Mouse (Mus musculus) megakaryocyte, embryonic 14.5 days (primary cell): ENCODE measurements at regions not wholly inside any gene's neighbourhood (a gene's known extent, or its start where the extent isn't known, plus 50 kb on each side); places are given as distances from the start of the nearest gene placed in this dataset.

Experiments
- H3K27me3 ChIP-seq: replicated peaks from 2 replicates; pipeline ENCODE3; 2012; ENCODE audit warnings: inconsistent platforms
- H3K36me3 ChIP-seq: replicated peaks from 2 replicates; pipeline ENCODE3; 2012; ENCODE audit warnings: low read length, inconsistent platforms, mixed read lengths
- H3K4me1 ChIP-seq: 2 replicates; pipeline ENCODE4 v1.6.1; 2012; ENCODE audit warnings: inconsistent platforms
- H3K4me3 ChIP-seq: replicated peaks from 2 replicates; pipeline ENCODE3; 2012; ENCODE audit warnings: moderate library complexity, mild to moderate bottlenecking, inconsistent platforms
- H3K9me3 ChIP-seq: 2 replicates; pipeline ENCODE4 v1.6.1; 2012; ENCODE audit warnings: inconsistent platforms
- FLI1 ChIP-seq: IDR thresholded peaks from 2 replicates; pipeline ENCODE4 v1.6.1; 2012; ENCODE audit warnings: low read length, inconsistent platforms, mixed read lengths
- GATA1 ChIP-seq: IDR thresholded peaks from 3 replicates; pipeline ENCODE4 v1.6.1; 2012; ENCODE audit warnings: mixed read lengths, low read length, inconsistent platforms, borderline replicate concordance

- peaks cover 60% of the 10 kb centered on the region for H3K27me3 ChIP-seq
Measured at GRCm38 (mm10) chr9:61520136-61520535, 148.0 kb downstream of the Tle3 start.

DNA sequence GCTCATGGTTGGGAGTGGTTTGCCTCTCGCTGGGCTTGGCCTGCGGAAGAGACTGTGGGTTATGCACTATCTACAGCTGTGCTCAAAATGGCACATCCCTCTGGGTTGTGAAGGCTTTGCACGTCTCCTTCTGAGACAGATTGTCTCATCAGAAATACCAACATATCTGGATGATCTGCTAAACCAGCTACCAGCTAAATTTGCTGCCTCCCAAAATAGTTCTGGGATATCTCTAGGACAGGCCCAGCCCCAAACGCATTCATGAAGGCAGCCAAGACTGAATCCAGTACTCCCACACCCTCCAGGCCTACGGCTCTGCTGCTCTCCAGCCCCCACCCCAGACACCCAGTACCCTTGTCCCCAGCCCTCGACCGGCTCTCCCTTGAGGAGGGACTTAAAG lies 145.7 kb downstream of the Tle3 start:
- peaks cover 24% of the 10 kb centered on the region for H3K9me3 ChIP-seq
- peaks cover 66% of the 10 kb centered on the region for H3K27me3 ChIP-seq
- H3K36me3 ChIP-seq = no peaks in the 10 kb centered on the region
- no peak for TF ChIP-seq GATA1
- TF ChIP-seq FLI1 = no peak
- no peaks in the 10 kb centered on the region for H3K4me1 ChIP-seq
- H3K4me3 ChIP-seq = no peak overlapping the region

More at GRCm38 (mm10) chr9:61520136-61520535, 148.0 kb downstream of the Tle3 start:
- H3K9me3 ChIP-seq = peaks cover 26% of the 10 kb centered on the region
- H3K4me1 ChIP-seq = no peaks in the 10 kb centered on the region
- no peak overlapping the region for H3K4me3 ChIP-seq
- H3K36me3 ChIP-seq = no peaks in the 10 kb centered on the region
- no peak for TF ChIP-seq GATA1
- no peak for TF ChIP-seq FLI1

DNA sequence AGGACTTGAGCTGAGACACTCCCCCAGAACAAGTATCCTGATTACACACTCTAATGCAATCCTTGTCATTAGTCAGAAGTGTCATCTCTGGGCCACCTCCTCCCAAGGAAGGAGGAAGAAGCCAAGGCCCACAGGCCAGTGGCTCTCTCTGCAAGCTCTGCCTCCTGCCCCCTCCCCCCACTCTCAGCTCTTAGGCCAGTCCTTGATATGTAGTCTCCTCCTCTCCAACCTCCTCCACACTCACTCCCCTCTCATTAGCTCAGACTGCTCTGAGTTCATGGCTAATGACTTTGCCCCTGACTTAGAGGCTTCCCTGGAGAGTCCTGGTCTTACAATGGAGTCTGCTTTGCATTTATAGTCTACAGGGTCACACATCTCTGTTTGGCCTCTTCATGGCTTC lies 139.3 kb downstream of the Tle3 start:
- no peaks in the 10 kb centered on the region for H3K4me1 ChIP-seq
- TF ChIP-seq FLI1 (no peak), GATA1 (no peak)
- peaks cover 5% of the 10 kb centered on the region; the same call in 1 of the 2 replicates for H3K9me3 ChIP-seq
- H3K27me3 ChIP-seq = peaks cover 73% of the 10 kb centered on the region
- H3K4me3 ChIP-seq = no peak overlapping the region
- no peaks in the 10 kb centered on the region for H3K36me3 ChIP-seq

DNA sequence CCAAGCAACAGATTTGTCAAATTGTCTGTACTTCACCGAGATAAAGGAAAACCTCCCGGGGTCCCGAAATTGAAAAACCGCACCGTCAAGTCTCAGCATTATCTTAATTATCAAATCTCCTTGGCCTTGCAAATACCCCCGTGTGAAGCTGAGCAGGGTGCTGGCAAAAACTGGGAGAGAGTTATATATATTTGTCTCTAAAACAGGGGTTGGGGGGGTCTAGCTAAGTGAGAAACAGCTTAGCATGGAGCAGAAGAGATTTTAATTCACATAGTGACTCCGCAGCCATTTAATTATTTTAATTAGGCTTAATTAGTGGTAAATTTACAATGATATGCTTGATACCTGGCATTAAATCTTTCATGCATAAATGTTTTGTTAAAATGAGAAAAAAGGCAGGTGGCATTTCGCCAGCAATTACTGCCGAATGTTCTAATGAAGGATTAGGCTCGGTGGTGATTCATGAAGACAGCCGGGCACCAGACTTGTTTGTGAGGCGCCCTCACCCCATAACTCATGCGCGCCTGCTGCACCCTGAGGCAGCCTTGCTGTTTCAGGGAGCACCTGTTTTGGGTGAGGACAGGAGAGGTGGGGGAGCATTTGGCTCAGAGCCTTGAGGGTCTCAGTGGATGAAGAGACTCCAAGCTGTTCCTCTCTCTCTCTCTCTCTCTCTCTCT lies 138.2 kb downstream of the Tle3 start:
- no peak overlapping the region for H3K4me3 ChIP-seq
- no peaks in the 10 kb centered on the region for H3K36me3 ChIP-seq
- H3K4me1 ChIP-seq = no peaks in the 10 kb centered on the region
- H3K27me3 ChIP-seq = peaks cover 69% of the 10 kb centered on the region
- H3K9me3 ChIP-seq = peaks cover 5% of the 10 kb centered on the region; the same call in 1 of the 2 replicates
- TF ChIP-seq FLI1 = no peak
- no peak for TF ChIP-seq GATA1

- Histone ChIP-seq H3K9me3 (peaks cover 8% of the 10 kb centered on the region), H3K36me3 (no peaks in the 10 kb centered on the region), H3K27me3 (peaks cover 69% of the 10 kb centered on the region), H3K4me3 (no peak overlapping the region), H3K4me1 (no peaks in the 10 kb centered on the region)
- TF ChIP-seq GATA1 = no peak
- TF ChIP-seq FLI1 = no peak
Measured at GRCm38 (mm10) chr9:61509591-61510191, 137.5 kb downstream of the Tle3 start.

- peaks cover 11% of the 10 kb centered on the region for H3K9me3 ChIP-seq
- no peak for TF ChIP-seq GATA1
- no peak for TF ChIP-seq FLI1
- H3K36me3 ChIP-seq = no peaks in the 10 kb centered on the region
- H3K4me1 ChIP-seq = no peaks in the 10 kb centered on the region
- peaks cover 69% of the 10 kb centered on the region for H3K27me3 ChIP-seq
- H3K4me3 ChIP-seq = no peak overlapping the region
Measured at GRCm38 (mm10) chr9:61509091-61509490, 136.9 kb downstream of the Tle3 start.

DNA sequence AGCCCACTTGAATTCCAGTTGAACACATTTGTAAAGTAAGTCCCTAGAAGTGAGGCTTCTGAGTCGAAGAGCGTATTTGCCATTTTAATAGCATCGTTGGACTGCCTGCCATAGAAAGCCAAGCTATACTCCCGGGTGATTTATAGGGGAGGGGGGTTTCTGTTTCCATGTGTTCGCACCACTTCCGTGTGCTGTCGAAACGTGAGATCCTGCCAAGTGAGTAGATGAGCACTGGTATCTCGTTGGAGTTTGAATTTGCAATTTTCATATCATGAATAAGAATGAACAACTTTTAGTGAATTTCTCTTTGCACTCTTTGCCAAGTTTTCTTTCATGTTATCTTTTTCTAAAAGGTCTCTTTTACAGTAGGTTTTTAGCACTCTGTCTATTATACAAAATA lies 128.7 kb downstream of the Tle3 start:
- TF ChIP-seq FLI1 (no peak), GATA1 (no peak)
- Histone ChIP-seq H3K9me3 (peaks cover 18% of the 10 kb centered on the region), H3K27me3 (peaks cover 68% of the 10 kb centered on the region), H3K36me3 (no peaks in the 10 kb centered on the region), H3K4me3 (no peak overlapping the region), H3K4me1 (no peaks in the 10 kb centered on the region)

DNA sequence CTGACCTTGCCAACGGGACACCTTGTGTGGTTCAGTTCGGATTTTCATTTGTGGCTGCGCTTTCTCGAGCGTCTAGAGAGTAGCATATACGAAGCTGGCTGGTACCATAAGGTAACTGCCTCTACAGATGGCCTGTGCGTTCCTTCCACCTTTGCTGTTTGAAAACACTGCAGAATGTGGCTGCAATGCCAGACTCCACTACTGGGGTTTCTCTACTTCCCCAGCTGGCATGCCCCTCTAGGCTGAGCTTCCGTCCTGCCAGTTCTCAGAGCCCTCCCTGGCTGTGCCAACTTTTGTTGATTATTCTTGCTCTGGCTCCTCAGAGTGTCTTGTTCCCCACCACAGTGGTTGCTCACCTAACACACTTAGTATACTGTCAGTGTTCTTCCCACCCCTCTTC lies 120.7 kb downstream of the Tle3 start:
- no peak for TF ChIP-seq FLI1
- TF ChIP-seq GATA1 = no peak
- no peaks in the 10 kb centered on the region for H3K4me1 ChIP-seq
- H3K4me3 ChIP-seq = no peak overlapping the region
- no peaks in the 10 kb centered on the region for H3K36me3 ChIP-seq
- H3K27me3 ChIP-seq = peaks cover 74% of the 10 kb centered on the region
- no peaks in the 10 kb centered on the region for H3K9me3 ChIP-seq

DNA sequence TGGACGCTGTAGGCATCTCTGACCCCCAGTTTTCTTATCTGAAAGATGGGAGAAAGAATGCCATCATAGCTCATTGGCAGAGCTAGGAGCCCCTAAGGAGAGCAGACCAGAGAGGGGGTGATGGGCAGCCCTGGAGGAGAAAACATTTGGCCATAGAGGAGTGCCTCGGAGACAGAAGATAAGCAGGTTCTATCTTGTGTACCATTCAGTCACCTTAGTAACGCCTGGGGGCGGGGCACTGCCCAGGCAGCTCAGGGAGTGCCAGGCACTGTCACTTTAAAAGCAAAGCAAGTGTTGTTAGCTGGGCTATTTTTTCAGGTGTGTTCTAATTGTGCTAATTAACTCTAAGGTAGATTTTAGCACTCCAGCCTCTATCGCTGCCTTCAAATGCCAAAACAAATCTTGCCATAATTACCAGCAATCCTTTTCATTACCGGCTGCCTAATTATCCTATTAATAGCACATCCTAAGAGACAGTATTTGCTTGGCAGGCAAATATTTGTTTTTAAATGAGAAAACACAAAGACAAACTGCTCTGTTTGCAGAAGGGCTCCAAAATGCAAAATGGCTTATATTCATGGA lies 119.1 kb downstream of the Tle3 start:
- no peaks in the 10 kb centered on the region for H3K9me3 ChIP-seq
- H3K4me1 ChIP-seq = no peaks in the 10 kb centered on the region
- TF ChIP-seq FLI1 = no peak
- no peak for TF ChIP-seq GATA1

DNA sequence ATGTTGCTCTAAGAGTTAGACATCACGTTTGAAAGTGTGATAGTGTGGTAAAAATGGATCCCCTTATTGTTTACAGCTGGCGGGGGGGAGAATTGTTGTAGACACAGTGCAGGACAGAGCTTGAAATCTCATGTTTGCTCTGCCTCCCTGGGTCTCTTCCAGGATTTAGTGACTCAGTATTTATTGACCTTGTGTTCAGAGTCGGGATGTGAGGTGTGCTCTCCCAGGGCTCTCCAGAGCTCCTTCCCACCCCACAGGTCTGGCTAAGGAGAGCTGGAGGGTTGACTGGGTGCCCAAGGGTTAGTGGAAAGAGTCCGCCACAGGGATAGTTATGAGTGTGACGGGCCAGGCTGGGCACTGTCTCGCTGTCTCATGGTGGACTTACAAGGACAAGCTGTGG lies 117.8 kb downstream of the Tle3 start:
- Histone ChIP-seq H3K27me3 (peaks cover 79% of the 10 kb centered on the region), H3K9me3 (no peaks in the 10 kb centered on the region), H3K4me3 (no peak overlapping the region), H3K4me1 (no peaks in the 10 kb centered on the region), H3K36me3 (no peaks in the 10 kb centered on the region)
- TF ChIP-seq FLI1 = no peak
- TF ChIP-seq GATA1 = no peak

More for the DNA sequence above, 119.1 kb downstream of the Tle3 start:
- Histone ChIP-seq H3K27me3 (peaks cover 76% of the 10 kb centered on the region), H3K4me3 (no peak overlapping the region), H3K36me3 (no peaks in the 10 kb centered on the region)
